Mouse (Mus musculus): ENCODE results near the gene Rhbdl1.

The Rhbdl1 gene

GRCm38 (mm10) chr17:25825311-25825710, 11.8 kb downstream of the Rhbdl1 start:
- WGBS, result 88% methylated on average over 6 of the region's 6 CpGs

- 70% methylated on average over 16 of the region's 17 CpGs for WGBS
Measured at GRCm38 (mm10) chr17:25824362-25825142, 12.5 kb downstream of the Rhbdl1 start.

- WGBS, result under 1% methylated on average over 18 of the region's 18 CpGs
Measured at GRCm38 (mm10) chr17:25823452-25823851, 13.6 kb downstream of the Rhbdl1 start, which contains the start of gene Wdr24. Gene Wdr24, plus strand, starts transcription at chr17:25823627.

- whole genome bisulfite sequencing, result 19% methylated on average over 46 of the region's 46 CpGs
Measured at GRCm38 (mm10) chr17:25818851-25819780, 18.0 kb downstream of the Rhbdl1 start.

GRCm38 (mm10) chr17:25817662-25818061, 19.4 kb downstream of the Rhbdl1 start:
- WGBS, result 66% methylated on average over 11 of the region's 11 CpGs

GRCm38 (mm10) chr17:25813471-25813870, 23.6 kb downstream of the Rhbdl1 start:
- WGBS, result under 1% methylated on average over 20 of the region's 20 CpGs

GRCm38 (mm10) chr17:25810890-25811289, 26.2 kb downstream of the Rhbdl1 start:
- 40% methylated on average over 4 of the region's 4 CpGs for WGBS

GRCm38 (mm10) chr17:25809606-25810340, 27.3 kb downstream of the Rhbdl1 start:
- WGBS, result 10% methylated on average over 25 of the region's 25 CpGs

GRCm38 (mm10) chr17:25808789-25809605, 28.1 kb downstream of the Rhbdl1 start, which contains the start of gene Fbxl16:
Gene Fbxl16, plus strand, starts transcription at chr17:25809085.
- under 1% methylated on average over 98 of the region's 100 CpGs for WGBS

- WGBS, result 34% methylated on average over 5 of the region's 5 CpGs
Measured at GRCm38 (mm10) chr17:25808028-25808427, 29.1 kb downstream of the Rhbdl1 start.

- 21% methylated on average over 2 of the region's 2 CpGs for WGBS
Measured at GRCm38 (mm10) chr17:25807452-25807851, 29.6 kb downstream of the Rhbdl1 start.

- 92% methylated on average over 4 of the region's 4 CpGs for WGBS
Measured at GRCm38 (mm10) chr17:25806507-25806906, 30.6 kb downstream of the Rhbdl1 start.

GRCm38 (mm10) chr17:25802825-25803517, 34.1 kb downstream of the Rhbdl1 start:
- 7% methylated on average over 10 of the region's 10 CpGs for WGBS

- 8% methylated on average over 6 of the region's 6 CpGs for WGBS
Measured at GRCm38 (mm10) chr17:25801029-25801428, 36.1 kb downstream of the Rhbdl1 start.

- under 1% methylated on average over 35 of the region's 35 CpGs for WGBS
Measured at GRCm38 (mm10) chr17:25796951-25797369, 40.1 kb downstream of the Rhbdl1 start, which contains the start of gene Metrn. Gene Metrn, minus strand, starts transcription at chr17:25797136.

GRCm38 (mm10) chr17:25796211-25796771, 40.8 kb downstream of the Rhbdl1 start:
- 22% methylated on average over 37 of the region's 37 CpGs for WGBS

GRCm38 (mm10) chr17:25795609-25796092, 41.4 kb downstream of the Rhbdl1 start, which contains the start of gene AC134908.4:
Gene AC134908.4, minus strand, starts transcription at chr17:25795659.
- WGBS, result 54% methylated on average over 6 of the region's 6 CpGs

GRCm38 (mm10) chr17:25794998-25795397, 42.1 kb downstream of the Rhbdl1 start:
- 69% methylated on average over 17 of the region's 17 CpGs for WGBS

GRCm38 (mm10) chr17:25794197-25794596, 42.9 kb downstream of the Rhbdl1 start:
- WGBS, result 44% methylated on average over 13 of the region's 13 CpGs
